Mouse (Mus musculus): ENCODE data around the gene Atxn1.

DNA sequence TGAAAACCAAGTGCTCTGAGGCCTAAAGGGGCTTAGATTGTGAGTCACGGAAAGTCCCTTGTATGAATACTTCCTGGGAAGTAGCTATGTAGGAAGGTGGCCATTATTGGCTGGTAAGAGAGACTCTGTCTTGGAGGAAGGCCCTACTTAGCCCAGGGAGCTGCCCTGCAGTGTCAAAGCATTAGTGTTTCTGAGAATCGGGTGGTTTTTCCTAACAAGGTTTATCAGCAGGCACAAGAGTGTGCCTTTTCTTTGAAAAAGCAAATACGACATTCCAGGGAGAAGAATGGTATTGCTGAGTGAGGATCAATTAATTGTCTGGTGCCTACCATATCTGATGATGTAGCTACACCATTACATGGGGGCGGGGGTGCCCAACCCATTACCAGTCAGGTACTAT, 417.9 kb downstream of the Atxn1 start:
- TF ChIP-seq POLR2A (IDR thresholded peaks at IDR 0.05; ENCODE audit: low read depth, low read length) (no peak), CTCF (IDR thresholded peaks at IDR 0.05; ENCODE audit: extremely low read depth, insufficient read length, insufficient replicate concordance, low read depth, low read length) (no peak)
